Mouse (Mus musculus) midbrain, embryonic 12.5 days (tissue): ENCODE data around the gene Ccdc66. TPM values are rescaled to one million over a fixed set of nuclear protein-coding genes. Genes with fewer than 3 reads are reported as not detected.
A peak's percentile ranks its signal among the peaks of the same experiment; 100 is the strongest.

Source experiments
- ATAC-seq: fragments of 200-750 bp; cut with Nextera tagmentation; 2 replicates; pipeline ENCODE4 v1.8.0; 2017; ENCODE audit warnings: low read depth, moderate TSS enrichment, moderate library complexity; ENCODE audit not compliant: low FRiP score
- H3K27ac ChIP-seq: fragments of 300-500 bp; sonication (generic); replicated peaks from 2 replicates; pipeline ENCODE4 v1.5.1; 2016; ENCODE audit warnings: mild to moderate bottlenecking
- H3K27me3 ChIP-seq: fragments of 300-500 bp; sonication (generic); 2 replicates; pipeline ENCODE4 v1.6.1; 2016; ENCODE audit warnings: mild to moderate bottlenecking
- H3K36me3 ChIP-seq: fragments of 300-500 bp; sonication (generic); 2 replicates; pipeline ENCODE4 v1.6.1; 2016
- H3K4me1 ChIP-seq: fragments of 300-500 bp; sonication (generic); 2 replicates; pipeline ENCODE4 v1.6.1; 2016
- H3K4me2 ChIP-seq: fragments of 300-500 bp; sonication (generic); replicated peaks from 2 replicates; pipeline ENCODE4 v1.6.1; 2016; ENCODE audit warnings: mild to moderate bottlenecking, moderate library complexity
- H3K4me3 ChIP-seq: fragments of 300-500 bp; sonication (generic); 2 replicates; pipeline ENCODE4 v1.5.1; 2016; ENCODE audit warnings: mild to moderate bottlenecking
- H3K9ac ChIP-seq: fragments of 300-500 bp; sonication (generic); replicated peaks from 2 replicates; pipeline ENCODE4 v1.6.1; 2016; ENCODE audit warnings: mild to moderate bottlenecking, moderate library complexity
- H3K9me3 ChIP-seq: fragments of 300-500 bp; sonication (generic); 2 replicates; pipeline ENCODE4 v1.6.1; 2016; ENCODE audit warnings: mild to moderate bottlenecking
- WGBS: fragments of 180-500 bp; shearing (Covaris S2); methylation state at CpG from one replicate; pipeline ENCODE4 v1.1.7; 2016; 5-methylcytosine and 5-hydroxymethylcytosine counted together
- polyA plus RNA-seq: library from polyadenylated mRNA; unstranded; fragments of >200 nt; fragmentation: Nextera tagmentation; extraction: Ambion mirVana; gene quantifications from 2 replicates; pipeline ENCODE4 v1.2.1, GENCODE M21; 2016

Ccdc66 gene
- 15.9 and 17.6 TPM in 2 replicates for polyA plus RNA-seq

DNA sequence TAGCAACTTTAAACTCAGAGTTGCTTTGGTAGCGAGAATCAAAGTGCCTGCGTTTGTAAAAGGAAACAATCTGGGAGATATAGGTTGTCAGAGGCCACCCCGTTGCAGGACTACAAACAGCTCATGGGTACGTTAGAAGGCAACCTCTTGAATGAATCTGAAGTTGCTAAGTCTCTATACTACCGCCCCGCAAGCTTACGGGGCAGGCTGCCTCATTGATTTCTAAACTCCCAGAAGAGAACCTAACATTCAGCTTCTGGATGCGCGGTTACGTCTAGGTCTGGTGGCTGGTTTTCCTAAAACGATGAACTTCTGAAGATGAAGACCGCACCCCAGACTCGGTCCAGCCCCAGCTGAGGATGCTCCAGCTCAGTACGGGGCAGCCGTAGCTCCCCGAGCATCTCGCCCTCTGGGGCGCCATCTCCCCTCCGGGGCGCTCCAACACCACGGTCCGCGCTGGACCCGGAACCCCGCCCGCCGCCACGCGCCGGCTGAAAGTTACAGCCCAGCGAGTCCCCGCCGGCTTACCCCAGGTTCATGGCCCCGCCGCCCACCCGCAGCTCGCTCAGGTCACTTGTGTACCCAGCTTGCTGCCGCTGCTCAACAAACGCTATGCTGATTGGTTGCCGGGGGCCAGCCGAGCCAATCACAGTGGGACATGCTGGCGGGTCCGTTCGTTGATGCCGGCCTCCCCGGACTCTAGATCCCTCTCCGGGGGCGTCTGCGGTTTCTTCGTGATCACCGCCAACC lies at the start of gene Ccdc66:
TSS of gene Ccdc66 (minus strand) at position 567 of the 750 bp plus-strand sequence.
- Histone ChIP-seq H3K4me1 (peaks cover 9% of the 10 kb centered on the region), H3K9me3 (no peaks in the 10 kb centered on the region), H3K27ac (peak within 1 kb of the TSS; percentile 84), H3K9ac (peak within 1 kb of the TSS; percentile 76), H3K4me3 (peak within 1 kb of the TSS; percentile 80), H3K36me3 (peaks cover 14% of the 10 kb centered on the region; the same call in 1 of the 2 replicates), H3K4me2 (peak within 1 kb of the TSS; percentile 66), H3K27me3 (no peaks in the 10 kb centered on the region)
- ATAC-seq: peak; percentile 98
- under 1% methylated on average over 44 of the region's 51 CpGs for WGBS

DNA sequence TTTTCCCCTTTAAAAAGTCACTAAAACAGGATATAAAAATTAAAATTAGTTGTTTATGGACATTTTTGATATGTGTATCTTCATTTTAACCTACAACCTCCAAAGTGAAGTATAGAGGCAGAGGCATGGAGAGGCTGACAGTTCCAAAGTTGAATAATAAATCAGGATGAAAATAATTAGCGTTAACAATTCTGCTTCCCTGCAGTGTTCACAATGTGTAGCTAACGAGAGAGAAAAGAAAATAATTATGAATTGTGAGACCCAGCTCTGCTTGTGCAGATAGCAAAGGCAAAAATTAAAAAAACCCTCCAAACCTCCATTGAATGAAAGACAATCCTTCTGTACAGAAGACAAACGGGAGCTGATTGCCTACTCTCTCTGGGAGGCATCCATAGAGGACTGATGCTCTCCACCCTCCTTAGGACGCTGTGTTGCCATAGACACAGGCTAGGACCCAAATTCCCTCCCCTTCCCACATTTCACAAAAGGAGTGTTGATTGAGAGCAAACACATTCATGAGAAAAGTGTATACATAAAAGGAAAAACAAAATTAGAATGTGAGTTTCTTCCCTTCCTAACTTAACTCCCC lies 35.7 kb upstream of the Ccdc66 start:
- no peaks in the 10 kb centered on the region for H3K36me3 ChIP-seq
- no peak overlapping the region for H3K9ac ChIP-seq
- 77% methylated on average over 4 of the region's 4 CpGs for WGBS
- ATAC-seq: no peak
- no peaks in the 10 kb centered on the region for H3K4me1 ChIP-seq
- no peak overlapping the region for H3K4me3 ChIP-seq
- no peak overlapping the region for H3K4me2 ChIP-seq
- no peaks in the 10 kb centered on the region for H3K27me3 ChIP-seq
- no peaks in the 10 kb centered on the region for H3K9me3 ChIP-seq
- H3K27ac ChIP-seq: no peak overlapping the region

DNA sequence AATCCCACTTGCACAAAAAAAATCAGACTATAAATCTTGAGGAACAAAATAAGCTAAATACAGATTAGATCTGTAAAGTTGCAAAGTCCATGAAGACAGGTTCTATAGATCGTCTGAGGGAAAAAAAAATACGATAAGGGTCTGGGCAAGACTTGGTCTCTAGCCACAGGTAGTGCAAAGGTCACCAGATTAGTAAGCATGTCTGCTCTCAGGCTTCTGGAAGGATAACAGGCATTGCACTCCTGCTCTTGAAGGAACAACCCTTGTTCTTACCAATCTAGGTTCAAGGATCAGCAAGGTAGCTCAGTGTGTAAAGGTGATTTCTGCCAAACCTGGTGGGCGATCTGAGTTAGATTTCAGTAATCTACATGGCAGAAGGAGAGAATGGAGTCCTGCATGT lies 28.2 kb upstream of the Ccdc66 start:
- ATAC-seq: no peak
- Histone ChIP-seq H3K4me3 (no peak overlapping the region), H3K36me3 (no peaks in the 10 kb centered on the region), H3K27ac (no peak overlapping the region), H3K9me3 (no peaks in the 10 kb centered on the region), H3K4me2 (no peak overlapping the region), H3K4me1 (no peaks in the 10 kb centered on the region), H3K27me3 (no peaks in the 10 kb centered on the region), H3K9ac (no peak overlapping the region)
- 87% methylated on average over 3 of the region's 3 CpGs for WGBS

DNA sequence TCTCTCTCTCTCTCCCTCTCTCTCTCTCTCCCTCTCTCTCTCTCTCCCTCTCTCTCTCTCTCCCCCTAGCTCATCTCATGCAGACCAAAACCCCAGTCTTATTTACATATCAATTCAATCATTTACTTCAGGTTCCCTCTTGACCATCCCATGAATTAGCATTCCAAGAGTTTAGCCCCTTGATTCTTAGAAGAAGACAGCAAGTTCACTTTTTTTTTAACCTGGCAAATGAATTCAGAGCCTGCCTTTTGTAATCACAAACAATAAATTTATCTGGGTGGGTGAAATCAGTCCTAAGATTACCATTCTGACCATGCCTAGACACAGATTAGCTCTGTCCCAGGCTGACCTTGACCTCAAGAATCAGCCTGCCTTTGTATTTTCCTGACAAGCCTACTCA lies 16.3 kb upstream of the Ccdc66 start:
- H3K4me3 ChIP-seq: no peak overlapping the region
- H3K9ac ChIP-seq: no peak overlapping the region
- H3K27ac ChIP-seq: no peak overlapping the region
- no peaks in the 10 kb centered on the region for H3K4me1 ChIP-seq
- no peaks in the 10 kb centered on the region for H3K36me3 ChIP-seq
- no peak for ATAC-seq
- H3K27me3 ChIP-seq: no peaks in the 10 kb centered on the region
- H3K4me2 ChIP-seq: no peak overlapping the region
- 0 out of 2 replicates have a peak, but pooled peaks cover 5% of the 10 kb centered on the region for H3K9me3 ChIP-seq

DNA sequence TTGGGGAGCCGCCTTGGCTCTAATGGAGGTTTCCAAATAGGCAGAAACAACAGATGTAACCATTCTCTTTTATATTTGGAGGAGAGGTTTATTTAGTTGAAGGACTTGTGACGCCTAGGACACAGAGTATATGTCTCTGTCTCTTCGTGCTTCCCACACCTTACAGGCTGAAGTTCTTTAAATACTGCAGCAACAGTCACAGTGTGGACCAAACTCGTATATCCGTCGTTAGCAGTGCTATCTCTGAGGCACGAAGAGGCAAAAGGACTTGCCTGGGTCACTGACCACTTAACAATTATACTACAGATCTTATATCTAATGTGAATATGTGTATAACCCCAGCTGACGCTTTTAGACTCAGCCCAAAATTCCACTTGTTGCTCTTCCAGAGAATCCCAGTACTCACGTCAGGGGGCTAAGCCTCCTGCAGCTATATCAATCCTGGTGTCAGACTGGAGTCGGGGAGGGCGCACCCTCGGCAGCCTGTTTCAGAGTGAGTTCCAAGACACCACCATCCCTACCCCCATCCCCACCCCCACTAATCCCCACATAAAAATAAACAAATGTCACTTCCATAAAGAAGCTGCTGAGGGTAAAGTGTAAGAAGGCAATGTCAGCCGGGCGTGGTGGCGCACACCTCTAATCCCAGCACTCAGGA lies 513 bp upstream of the Ccdc66 start:
- H3K36me3 ChIP-seq: peaks cover 13% of the 10 kb centered on the region; the same call in 1 of the 2 replicates
- peak overlapping the region; percentile 80 for H3K4me3 ChIP-seq
- ATAC-seq: peak; percentile 67
- H3K4me2 ChIP-seq: peak overlapping the region; percentile 66
- peaks cover 9% of the 10 kb centered on the region for H3K4me1 ChIP-seq
- H3K9me3 ChIP-seq: no peaks in the 10 kb centered on the region
- peak overlapping the region; percentile 76 for H3K9ac ChIP-seq
- no peaks in the 10 kb centered on the region for H3K27me3 ChIP-seq
- H3K27ac ChIP-seq: peak overlapping the region; percentile 84; the same call in 1 of the 2 replicates
- 32% methylated on average over 15 of the region's 15 CpGs for WGBS

DNA sequence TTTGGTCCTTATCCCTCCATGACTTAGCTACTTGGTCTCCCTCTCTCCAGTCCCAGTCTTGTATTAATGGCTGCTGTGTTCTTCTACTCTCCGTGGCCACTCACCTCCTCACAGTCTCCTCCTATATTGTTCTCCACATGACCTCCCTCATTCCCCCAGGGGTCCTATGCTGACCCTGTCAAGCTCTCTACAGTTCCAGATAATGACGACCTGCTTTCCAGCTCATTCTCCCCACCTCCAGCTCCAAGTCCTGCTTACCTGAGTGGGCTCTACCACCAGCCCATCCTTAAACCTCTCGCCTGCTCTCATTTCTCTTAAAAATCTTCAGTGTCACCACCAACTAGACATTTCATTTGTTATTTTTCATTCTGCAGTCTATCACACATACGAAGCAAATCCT lies 7.2 kb downstream of the Ccdc66 start:
- H3K9me3 ChIP-seq: no peaks in the 10 kb centered on the region
- no peaks in the 10 kb centered on the region for H3K4me1 ChIP-seq
- no peak overlapping the region for H3K9ac ChIP-seq
- peaks cover 43% of the 10 kb centered on the region for H3K36me3 ChIP-seq
- no peak overlapping the region for H3K4me2 ChIP-seq
- H3K27ac ChIP-seq: no peak overlapping the region
- no peak overlapping the region for H3K4me3 ChIP-seq
- no peaks in the 10 kb centered on the region for H3K27me3 ChIP-seq
- no peak for ATAC-seq
- WGBS: 85% methylated on average over 4 of the region's 4 CpGs

DNA sequence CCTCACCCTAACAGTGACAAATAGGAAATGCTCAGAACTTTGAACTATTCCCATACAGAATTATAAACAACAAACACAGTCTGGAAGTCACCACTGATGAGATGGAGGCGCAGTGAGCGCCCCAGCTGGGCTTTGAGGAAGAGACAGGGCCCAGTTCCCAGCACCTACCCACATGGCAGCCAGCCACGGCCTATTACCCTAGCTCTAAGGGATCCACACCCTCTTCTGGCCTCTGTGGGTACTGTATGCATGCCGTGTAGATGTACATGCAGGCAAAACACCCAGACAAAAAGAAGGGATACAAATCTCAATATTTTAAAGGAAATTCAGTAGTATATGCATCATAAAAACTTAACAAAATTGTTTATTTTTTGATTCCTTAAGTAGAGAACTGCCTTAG lies 14.7 kb downstream of the Ccdc66 start:
- Histone ChIP-seq H3K27me3 (no peaks in the 10 kb centered on the region), H3K27ac (no peak overlapping the region), H3K4me2 (no peak overlapping the region), H3K9me3 (no peaks in the 10 kb centered on the region), H3K4me3 (no peak overlapping the region), H3K9ac (no peak overlapping the region), H3K36me3 (peaks cover 74% of the 10 kb centered on the region), H3K4me1 (no peaks in the 10 kb centered on the region)
- ATAC-seq: no peak
- WGBS: 91% methylated on average over 4 of the region's 4 CpGs

DNA sequence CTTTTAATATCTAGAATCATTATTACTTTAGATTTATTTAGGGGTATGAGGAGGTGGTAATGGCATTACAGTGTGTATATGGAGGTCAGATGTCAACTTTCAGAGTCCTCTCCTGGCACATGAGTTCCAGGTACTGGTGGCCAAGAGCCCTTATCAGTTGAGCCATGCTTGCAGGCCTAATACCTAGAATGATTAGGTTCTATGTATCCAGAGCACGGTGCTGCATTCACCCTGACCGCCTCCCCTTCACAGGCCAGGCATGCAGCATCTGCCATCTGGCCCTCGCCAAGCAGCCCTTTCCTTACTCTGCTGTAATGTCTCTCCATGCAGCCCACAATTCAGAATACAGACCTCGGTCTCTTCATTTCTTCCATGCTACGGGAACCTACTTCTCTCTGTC lies 16.9 kb downstream of the Ccdc66 start:
- 96% methylated on average over 5 of the region's 5 CpGs for WGBS
- Histone ChIP-seq H3K4me3 (no peak overlapping the region), H3K36me3 (peaks cover 76% of the 10 kb centered on the region)

DNA sequence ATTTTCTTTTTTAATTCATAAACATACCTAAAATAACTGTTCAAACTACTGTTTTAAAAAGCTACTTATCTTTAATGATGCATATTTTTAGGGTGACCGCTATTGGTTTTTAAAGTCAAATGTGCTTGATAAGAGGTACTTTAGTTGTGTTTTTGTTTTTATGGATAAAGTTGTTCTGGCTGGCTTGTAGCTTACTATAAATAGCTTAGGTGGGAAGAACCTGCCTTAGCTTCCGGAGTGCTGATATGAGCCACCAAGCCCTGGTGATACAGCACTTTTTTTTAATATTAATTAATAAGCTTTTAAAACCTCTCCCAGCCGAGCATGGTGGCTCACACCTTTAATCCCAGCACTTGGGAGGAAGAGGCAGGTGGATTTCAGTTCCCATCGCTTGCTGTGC lies 61.3 kb downstream of the Ccdc66 start:
- Histone ChIP-seq H3K27ac (no peak overlapping the region), H3K27me3 (no peaks in the 10 kb centered on the region), H3K4me3 (no peak overlapping the region), H3K4me1 (no peaks in the 10 kb centered on the region), H3K9ac (no peak overlapping the region), H3K9me3 (no peaks in the 10 kb centered on the region), H3K4me2 (no peak overlapping the region), H3K36me3 (peaks cover 45% of the 10 kb centered on the region)
- no peak for ATAC-seq
- 94% methylated on average over 4 of the region's 4 CpGs for WGBS

More for the DNA sequence above, 16.9 kb downstream of the Ccdc66 start:
- no peak overlapping the region for H3K4me2 ChIP-seq
- H3K27ac ChIP-seq: no peak overlapping the region
- no peaks in the 10 kb centered on the region for H3K27me3 ChIP-seq
- H3K9me3 ChIP-seq: no peaks in the 10 kb centered on the region
- no peaks in the 10 kb centered on the region for H3K4me1 ChIP-seq
- no peak for ATAC-seq
- H3K9ac ChIP-seq: no peak overlapping the region

DNA sequence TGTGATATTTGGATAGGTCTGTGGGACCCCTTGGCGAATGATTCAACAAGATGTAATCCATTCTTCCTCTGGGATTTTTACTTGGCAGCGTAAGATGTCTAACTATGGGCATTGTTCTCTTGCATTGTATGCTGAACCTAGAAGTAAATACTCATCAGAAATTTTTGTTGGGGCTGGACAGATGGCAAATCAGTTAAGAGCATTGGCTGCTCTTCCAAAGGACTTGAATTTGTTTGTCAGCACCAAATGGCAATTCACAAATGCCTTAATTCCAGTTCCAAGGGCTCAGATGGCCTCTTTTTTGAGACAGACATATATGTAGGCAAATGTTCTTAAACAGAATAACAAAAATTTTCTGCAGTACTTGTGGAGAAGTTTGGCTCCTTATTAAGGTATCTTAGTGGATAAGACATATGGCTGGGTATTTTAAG lies 63.4 kb downstream of the Ccdc66 start:
- ATAC-seq: no peak
- H3K4me3 ChIP-seq: no peak overlapping the region
- peaks cover 35% of the 10 kb centered on the region for H3K36me3 ChIP-seq
- no peak overlapping the region for H3K27ac ChIP-seq
- no peaks in the 10 kb centered on the region for H3K9me3 ChIP-seq
- WGBS: 80% methylated on average over 2 of the region's 2 CpGs
- H3K4me1 ChIP-seq: no peaks in the 10 kb centered on the region
- H3K27me3 ChIP-seq: no peaks in the 10 kb centered on the region
- H3K4me2 ChIP-seq: no peak overlapping the region
- no peak overlapping the region for H3K9ac ChIP-seq

DNA sequence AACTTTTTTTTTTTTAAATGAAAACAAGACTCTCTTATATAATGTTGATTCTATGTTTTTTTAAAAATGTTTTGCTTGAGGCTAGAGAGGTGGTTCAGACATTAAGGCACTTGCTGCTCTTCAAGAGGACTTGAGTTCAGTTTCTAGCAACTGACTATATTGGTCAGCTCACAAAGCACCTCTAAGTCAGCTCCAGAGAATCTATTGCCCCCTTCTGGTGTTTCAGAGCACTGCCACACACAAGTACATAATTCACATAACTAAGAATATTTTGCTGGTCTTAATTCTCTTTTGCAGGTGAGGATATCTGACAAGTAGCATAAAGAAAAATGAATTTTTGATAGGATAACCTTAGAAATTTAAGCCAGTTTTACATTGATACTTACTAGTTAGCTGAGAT lies 67.3 kb downstream of the Ccdc66 start:
- H3K36me3 ChIP-seq: peaks cover 20% of the 10 kb centered on the region
- H3K27me3 ChIP-seq: no peaks in the 10 kb centered on the region
- no peak for ATAC-seq
- H3K4me2 ChIP-seq: no peak overlapping the region
- no peaks in the 10 kb centered on the region for H3K9me3 ChIP-seq
- no peak overlapping the region for H3K9ac ChIP-seq
- H3K4me1 ChIP-seq: no peaks in the 10 kb centered on the region
- no peak overlapping the region for H3K27ac ChIP-seq
- no peak overlapping the region for H3K4me3 ChIP-seq

DNA sequence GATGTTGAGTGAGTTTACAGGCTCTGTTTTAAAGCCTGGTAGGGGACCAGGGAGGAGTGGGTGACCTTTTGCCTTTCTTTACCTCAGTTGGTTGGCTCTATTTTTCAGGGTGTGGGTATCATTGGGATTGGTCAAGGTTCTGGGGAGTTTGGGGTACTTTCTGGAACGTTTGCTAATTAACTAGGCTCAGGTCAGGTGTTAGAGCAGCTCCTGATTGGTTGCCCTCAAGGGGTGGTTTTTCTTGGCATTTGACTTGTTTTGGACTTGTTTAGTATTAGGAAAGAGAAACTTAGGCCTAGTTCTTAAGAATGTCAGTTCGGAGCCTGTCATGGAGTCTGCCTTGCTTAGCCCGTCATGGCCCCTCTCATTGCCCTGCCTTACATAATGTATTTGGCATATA lies 71.4 kb downstream of the Ccdc66 start:
- Histone ChIP-seq H3K4me2 (no peak overlapping the region), H3K27me3 (no peaks in the 10 kb centered on the region), H3K27ac (no peak overlapping the region), H3K4me3 (no peak overlapping the region), H3K9me3 (no peaks in the 10 kb centered on the region), H3K4me1 (no peaks in the 10 kb centered on the region), H3K9ac (no peak overlapping the region), H3K36me3 (peaks cover 18% of the 10 kb centered on the region)
- 85% methylated on average over 3 of the region's 3 CpGs for WGBS
- ATAC-seq: no peak
